Mouse (Mus musculus) heart, adult 11 months (tissue): ENCODE measurements around the gene Zfp697.

Source experiments
- DNase-seq: peaks from one replicate; pipeline ENCODE4 v3.0.0; 2022

Gene Zfp697

GRCm38 (mm10) chr3:98374062-98374719 is 8.1 kb upstream of the Zfp697 start:
- DNase-seq, result peak; percentile 97

DNA sequence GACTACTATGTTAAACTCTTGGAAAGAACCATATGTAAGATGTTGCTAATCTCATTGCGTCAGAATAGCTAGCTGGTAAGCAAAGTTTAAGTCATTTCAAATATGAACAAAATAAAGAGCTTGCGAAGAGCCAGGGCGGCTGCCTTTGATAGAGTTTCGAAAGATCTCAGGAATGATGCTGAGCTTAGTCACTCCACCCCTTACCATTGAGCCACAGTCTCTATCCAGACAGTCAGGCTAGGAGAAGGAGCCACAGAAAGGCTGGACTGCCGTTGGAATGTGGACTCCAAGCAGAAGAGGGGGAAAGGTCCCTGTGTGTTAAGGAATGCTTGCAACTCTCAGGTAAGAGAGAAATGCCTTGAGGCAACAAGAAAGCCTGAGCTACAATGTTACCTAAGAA is 7.3 kb upstream of the Zfp697 start:
- peak; percentile 53 for DNase-seq

GRCm38 (mm10) chr3:98378267-98378666 is 4.0 kb upstream of the Zfp697 start:
- DNase-seq, result peak; percentile 70

GRCm38 (mm10) chr3:98379236-98379635 is 3.0 kb upstream of the Zfp697 start:
- peak; percentile 73 for DNase-seq

DNA sequence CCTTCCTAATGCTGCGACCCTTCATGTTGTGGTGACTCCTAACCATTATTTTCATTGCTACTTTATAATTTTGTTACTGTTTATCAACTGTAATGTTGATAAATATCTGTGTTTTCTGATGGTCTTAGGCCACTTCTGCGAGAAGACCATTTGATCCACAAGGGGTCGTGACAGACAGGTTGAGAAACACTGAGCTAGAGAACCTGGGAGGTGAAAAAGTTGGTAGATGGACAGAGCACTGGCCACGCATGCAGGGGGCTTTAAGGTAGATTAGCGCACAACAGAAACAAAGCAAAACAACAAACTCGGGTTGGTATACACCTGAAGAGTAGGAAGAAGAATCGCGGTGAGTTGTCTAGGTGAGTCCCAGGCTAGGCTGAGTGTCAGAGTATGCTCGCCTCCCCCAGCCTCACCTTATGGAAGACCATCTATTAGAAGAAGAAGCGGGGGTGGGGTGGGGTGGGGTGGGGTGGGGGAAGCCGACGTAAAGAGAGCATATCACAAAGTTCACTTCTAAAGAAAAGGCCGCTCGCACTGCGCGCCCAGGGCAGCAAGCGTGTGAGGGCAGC is 500 bp upstream of the Zfp697 start:
- DNase-seq, result no peak

GRCm38 (mm10) chr3:98383024-98383790 is 946 bp downstream of the Zfp697 start:
- DNase-seq, result peak; percentile 90

- peak; percentile 14 for DNase-seq
Observed at GRCm38 (mm10) chr3:98387086-98387485, 4.8 kb downstream of the Zfp697 start.

DNA sequence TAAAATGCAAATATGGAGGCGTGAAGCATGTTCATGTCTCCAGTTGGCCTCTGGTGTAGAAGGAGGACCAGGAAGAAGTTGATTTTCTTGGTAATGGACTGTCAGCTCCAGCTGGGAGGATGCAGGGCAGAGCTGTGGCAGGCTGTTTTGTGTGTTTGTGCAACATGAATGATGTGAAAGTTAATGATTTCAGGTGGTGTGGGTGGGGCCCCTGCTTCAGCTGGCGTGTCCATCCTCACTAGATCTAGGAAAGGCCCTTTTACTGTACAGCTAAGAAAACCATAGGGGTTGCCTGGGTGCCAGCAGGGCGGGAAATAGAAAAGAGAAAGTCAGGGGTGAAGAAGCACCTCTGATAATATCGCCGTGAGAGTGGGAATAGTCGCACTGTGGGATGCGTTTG is 5.5 kb downstream of the Zfp697 start:
- DNase-seq, result peak; percentile 80

DNA sequence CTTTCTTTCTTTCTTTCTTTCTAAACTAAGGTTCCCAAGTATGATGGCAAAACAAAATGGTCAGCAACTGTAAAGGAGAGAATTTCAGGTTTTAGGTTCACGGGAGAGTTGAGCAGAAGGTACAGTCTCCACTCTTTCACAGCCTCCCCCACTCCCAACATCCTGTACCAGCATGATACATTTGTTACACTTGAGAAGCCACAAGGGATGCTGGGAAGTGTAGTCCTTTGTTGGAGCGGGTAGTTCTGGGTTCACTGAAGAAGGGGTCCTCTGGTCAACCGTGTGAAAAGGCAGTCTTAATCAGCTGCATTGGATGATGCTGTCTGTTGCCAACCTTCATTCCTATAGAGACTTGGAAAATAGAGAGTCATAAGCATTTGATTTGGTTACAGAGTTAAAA is 7.0 kb downstream of the Zfp697 start:
- DNase-seq, result peak; percentile 33

DNA sequence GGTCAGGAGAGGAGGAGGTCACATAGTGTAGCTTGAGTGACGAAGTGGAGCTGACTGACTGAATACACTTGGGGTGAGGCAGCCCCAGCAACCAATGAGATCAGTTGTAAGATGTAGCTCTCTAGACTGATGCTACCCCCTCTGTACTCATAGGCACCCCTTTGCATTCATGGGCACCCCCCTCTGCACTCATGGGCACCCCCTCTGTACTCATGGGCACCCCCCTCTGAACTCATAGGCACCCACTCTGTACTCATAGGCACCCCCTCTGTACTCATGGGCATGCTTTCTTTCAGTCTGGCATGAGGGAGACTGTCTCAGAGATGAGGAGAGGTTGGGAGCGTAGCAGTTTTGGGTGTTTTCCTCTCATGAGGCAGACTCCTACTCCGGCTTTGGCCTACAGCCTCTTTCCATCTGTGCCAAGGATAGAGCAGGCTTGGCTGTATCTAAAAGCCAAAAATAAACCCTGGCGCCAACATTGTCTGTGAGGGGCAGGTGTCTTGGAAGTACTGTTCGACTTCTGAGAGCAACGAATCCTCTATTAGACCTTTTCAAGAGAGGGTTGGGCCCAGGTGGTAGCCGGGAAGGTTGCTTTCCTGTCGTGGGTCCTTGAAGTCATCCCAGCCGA is 22.1 kb downstream of the Zfp697 start:
- DNase-seq, result peak; percentile 96

DNA sequence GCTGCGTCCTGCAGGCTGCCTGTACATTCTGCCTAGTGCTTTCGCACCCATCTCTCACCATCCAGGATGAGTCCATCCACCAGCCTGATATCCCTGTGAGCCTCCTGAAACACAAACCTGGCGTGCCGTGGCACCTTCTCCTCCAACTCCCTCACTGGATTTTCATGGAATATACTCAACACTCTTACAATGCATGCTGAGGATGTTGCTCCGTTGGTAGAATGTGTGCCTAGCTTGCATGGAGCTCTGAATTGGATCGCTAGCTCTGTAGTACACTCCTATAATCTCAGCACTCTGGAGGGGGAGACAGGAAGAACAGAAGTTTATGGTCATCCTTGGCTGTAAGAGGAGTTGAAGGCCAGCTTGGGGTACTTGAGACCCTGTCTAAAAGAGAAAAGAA is 23.6 kb downstream of the Zfp697 start:
- peak; percentile 58 for DNase-seq

- peak; percentile 93 for DNase-seq
Observed at GRCm38 (mm10) chr3:98406569-98407144, 24.4 kb downstream of the Zfp697 start.

DNA sequence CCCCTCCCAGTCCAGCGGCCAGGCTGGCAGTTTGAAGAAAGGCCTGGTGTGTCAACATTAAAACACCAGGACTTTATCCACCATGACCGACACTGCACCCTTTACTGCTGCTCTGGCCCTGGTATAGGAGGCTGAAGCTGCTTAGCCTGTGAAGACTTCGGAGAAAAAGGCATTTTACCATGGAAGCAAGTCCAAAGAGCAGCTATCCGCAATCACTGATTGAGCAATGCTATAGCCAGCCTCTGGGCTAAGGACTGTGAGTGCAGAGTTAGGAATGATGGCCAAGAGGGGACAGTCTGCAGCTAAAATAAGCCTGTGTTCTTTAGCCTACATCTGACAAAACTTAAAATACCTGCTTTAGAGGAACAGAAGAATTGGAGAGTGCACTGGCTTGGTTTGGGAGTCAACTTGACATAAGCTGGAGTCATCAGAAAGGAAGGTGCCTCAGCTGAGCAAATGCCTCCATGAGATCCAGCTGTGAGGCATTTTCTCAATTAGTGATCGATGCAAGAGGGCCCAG is 25.1 kb downstream of the Zfp697 start:
- peak; percentile 91 for DNase-seq

- DNase-seq, result peak; percentile 97
Observed at GRCm38 (mm10) chr3:98410619-98411580, 28.6 kb downstream of the Zfp697 start.

- peak; percentile 36 for DNase-seq
Observed at GRCm38 (mm10) chr3:98413733-98414132, 31.5 kb downstream of the Zfp697 start.

- peak; percentile 94 for DNase-seq
Observed at GRCm38 (mm10) chr3:98414296-98414695, 32.0 kb downstream of the Zfp697 start.

DNA sequence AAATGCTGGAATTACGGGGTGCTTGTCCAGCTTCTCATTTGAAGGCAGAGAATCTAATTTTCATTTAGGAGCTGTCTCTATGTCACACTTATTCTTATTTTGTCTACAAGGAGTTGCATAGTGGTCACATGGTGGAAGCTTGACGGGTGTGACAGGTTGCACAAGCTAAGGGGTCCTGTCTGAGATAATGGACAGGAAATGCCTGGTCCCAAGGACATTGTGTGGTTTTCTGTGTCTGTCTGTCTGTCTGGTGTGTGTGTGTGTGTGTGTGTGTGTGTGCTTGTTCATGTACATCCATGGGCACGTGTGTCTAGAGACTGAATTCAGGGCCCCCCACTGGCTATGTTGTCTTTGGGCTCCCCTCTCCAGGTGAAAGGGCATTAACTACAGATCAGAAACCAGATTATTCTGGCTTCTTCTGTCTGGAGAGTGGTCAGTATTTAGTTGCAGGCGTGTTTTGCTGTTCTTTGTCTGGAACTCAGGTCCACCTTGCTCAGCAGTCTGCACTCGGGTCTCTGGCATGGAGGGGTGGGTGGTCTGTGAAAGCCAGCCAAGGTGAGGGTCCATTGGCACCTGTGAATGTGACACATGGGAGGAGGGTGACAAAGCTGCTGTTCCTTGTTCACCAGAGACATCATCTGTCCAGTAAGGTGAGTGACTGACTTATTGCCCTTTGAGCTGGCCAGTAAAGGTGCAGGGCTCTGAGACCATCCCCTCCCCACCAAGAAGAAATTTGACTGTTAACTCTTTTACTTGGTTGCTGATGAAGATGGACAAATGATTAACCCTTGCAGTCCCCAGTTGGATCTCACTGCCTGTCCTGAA is 34.4 kb downstream of the Zfp697 start:
- DNase-seq, result peak; percentile 88

GRCm38 (mm10) chr3:98417328-98417727 is 35.1 kb downstream of the Zfp697 start:
- DNase-seq, result peak; percentile 99

DNA sequence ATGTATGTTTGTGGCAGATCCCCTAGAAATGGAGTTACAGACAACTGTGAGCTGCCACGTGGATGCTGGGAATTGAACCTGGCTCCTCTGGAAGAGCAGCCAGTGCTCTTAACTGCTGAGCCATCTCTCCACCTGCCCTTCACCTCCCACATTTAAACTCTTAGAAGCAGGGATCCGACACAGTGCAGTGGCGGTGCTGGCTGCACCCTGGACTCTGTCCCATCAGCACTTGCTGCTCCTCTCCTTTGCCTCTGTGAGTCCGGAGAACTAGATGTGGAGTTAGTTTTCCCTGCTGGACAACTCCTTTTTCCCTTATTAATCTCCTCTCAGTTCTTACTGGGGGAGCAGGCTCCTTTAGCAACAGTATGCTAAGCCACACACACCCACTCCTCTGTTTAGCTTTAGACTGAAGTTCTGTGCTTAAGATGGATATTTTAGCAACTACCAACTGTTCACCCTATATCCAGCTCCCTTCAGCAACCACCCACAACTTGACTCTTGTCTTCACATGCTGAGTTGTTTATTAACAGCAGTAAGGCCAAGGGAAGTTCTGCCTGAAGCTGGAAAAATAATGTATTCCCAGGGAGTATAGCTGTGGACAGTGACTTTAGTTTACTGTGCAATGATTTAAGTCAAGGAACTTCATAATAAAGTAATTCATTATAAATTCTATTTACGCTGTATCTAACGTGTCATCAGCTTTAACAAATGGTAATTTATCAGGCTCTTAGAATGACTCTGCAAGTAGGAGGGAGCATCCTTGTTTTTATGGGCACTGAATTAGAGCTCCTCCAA is 36.9 kb downstream of the Zfp697 start:
- DNase-seq, result peak; percentile 76

- DNase-seq, result peak; percentile 79
Observed at GRCm38 (mm10) chr3:98419786-98420070, 37.5 kb downstream of the Zfp697 start.
